In genomic region chr11:71513067-71513350, GRCm38 (mm10) we compare ENCODE assay signal across 14 mouse cellular contexts.
DNase-seq lines count a peak whose midpoint lies in the region; ATAC-seq and TF ChIP-seq lines count a peak whose summit lies in the region.
"Had no signal": no experiment of that assay in that cellular context is flagged by ENCODE, and none has a peak within 500 bp of the region (broad histone marks: within the 10 kb centered on the region; RNA-seq: fewer than 3 reads in every experiment).

No protein-coding gene starts in this region.

- no peak overlapping the region for H3K4me3 ChIP-seq in limb, embryonic 14.5 days (replicated peaks; ENCODE audit: low read length)
- H3K4me3 ChIP-seq in limb, embryonic 10.5 days, result no peak overlapping the region
- H3K4me3 ChIP-seq in kidney, adult 2 months (ENCODE audit: insufficient read depth, low read depth, low read length), result no peak overlapping the region
- H3K4me3 ChIP-seq: heart, embryonic 12.5 days; layer of hippocampus, adult 2 months; lung, embryonic 15.5 days; neural tube, embryonic 15.5 days had no signal

- H3K9ac ChIP-seq in limb, embryonic 14.5 days (ENCODE audit: low read depth, low read length, severe bottlenecking), result no peak overlapping the region
- H3K9ac ChIP-seq: heart, embryonic 12.5 days; lung, embryonic 15.5 days; neural tube, embryonic 15.5 days had no signal

- H3K27me3 ChIP-seq in limb, embryonic 14.5 days (ENCODE audit: control insufficient read depth, insufficient read depth, low read length), result no peaks in the 10 kb centered on the region
- no peaks in the 10 kb centered on the region for H3K27me3 ChIP-seq in limb, embryonic 10.5 days (ENCODE audit: low read depth, poor library complexity, severe bottlenecking)
- no peaks in the 10 kb centered on the region for H3K27me3 ChIP-seq in kidney, adult 2 months (replicated peaks; ENCODE audit: control insufficient read depth, insufficient read depth, low read length)
- H3K27me3 ChIP-seq: lung, embryonic 15.5 days; neural tube, embryonic 15.5 days had no signal

- DNase-seq in limb, embryonic 14.5 days (ENCODE audit: low spot score), result peak; percentile 2
- DNase-seq in limb, embryonic 10.5 days (ENCODE audit: low spot score), result no peak
- DNase-seq in cerebellum, adult 9-10 months, result peak; percentile 25
- peak; percentile 47 for DNase-seq in kidney, adult 2 months
- peak; percentile 27 to 36 for DNase-seq in kidney, postnatal 36 days
- no peak for DNase-seq in gastrocnemius, postnatal 25 days
- DNase-seq in embryo, embryonic 9.5 days (ENCODE audit: extremely low spot score), result no peak
- DNase-seq: gastrocnemius, postnatal 14 days; right cerebral cortex, postnatal 4 days had no signal

- TF ChIP-seq CTCF in kidney, adult 2 months (conservative IDR thresholded peaks at IDR 0.05; ENCODE audit: insufficient read depth, insufficient read length, low read depth, low read length), result no peak

- ATAC-seq in limb, embryonic 14.5 days (ENCODE audit: low FRiP score, low read depth), result no peak

- H3K27ac ChIP-seq in limb, embryonic 14.5 days (replicated peaks; ENCODE audit: low read depth, low read length), result no peak overlapping the region
- no peak overlapping the region for H3K27ac ChIP-seq in limb, embryonic 10.5 days
- peak overlapping the region; percentile 5; the same call in 1 of the 2 replicates for H3K27ac ChIP-seq in kidney, adult 2 months (ENCODE audit: insufficient read depth, low read depth, low read length)
- H3K27ac ChIP-seq: layer of hippocampus, adult 2 months; lung, embryonic 15.5 days; neural tube, embryonic 15.5 days had no signal

- 47% methylated on average over 3 of the region's 3 CpGs for WGBS in limb, embryonic 14.5 days
- 73% methylated on average over 3 of the region's 3 CpGs for WGBS in limb, embryonic 10.5 days
- WGBS in kidney, adult 2 months, result 47% methylated on average over 3 of the region's 3 CpGs

- H3K9me3 ChIP-seq in limb, embryonic 14.5 days (ENCODE audit: control insufficient read depth, low read length), result no peaks in the 10 kb centered on the region
- no peaks in the 10 kb centered on the region for H3K9me3 ChIP-seq in limb, embryonic 10.5 days (replicated peaks)
- H3K9me3 ChIP-seq: heart, embryonic 12.5 days; lung, embryonic 15.5 days; neural tube, embryonic 15.5 days had no signal

- TF ChIP-seq POLR2A in limb, embryonic 14.5 days (IDR thresholded peaks at IDR 0.05; ENCODE audit: borderline replicate concordance, extremely low read depth, insufficient read depth, insufficient read length), result no peak
- TF ChIP-seq POLR2A in kidney, adult 2 months (IDR thresholded peaks at IDR 0.05; ENCODE audit: low read depth, low read length), result no peak

- no peaks in the 10 kb centered on the region for H3K36me3 ChIP-seq in limb, embryonic 14.5 days (ENCODE audit: control insufficient read depth, insufficient read depth, low read length)
- H3K36me3 ChIP-seq in limb, embryonic 10.5 days, result no peaks in the 10 kb centered on the region
- no peaks in the 10 kb centered on the region for H3K36me3 ChIP-seq in kidney, adult 2 months (ENCODE audit: control insufficient read depth, insufficient read depth, low read length)
- H3K36me3 ChIP-seq: G1E; heart, embryonic 12.5 days; lung, embryonic 15.5 days; neural tube, embryonic 15.5 days had no signal

- H3K4me1 ChIP-seq in limb, embryonic 14.5 days (ENCODE audit: control insufficient read depth, insufficient read depth, low read length), result peaks cover 2% of the 10 kb centered on the region; the same call in 1 of the 2 replicates
- H3K4me1 ChIP-seq in limb, embryonic 10.5 days, result peaks cover 37% of the 10 kb centered on the region
- H3K4me1 ChIP-seq in kidney, adult 2 months (ENCODE audit: control insufficient read depth, insufficient read depth, low read length), result 0 out of 2 replicates have a peak, but pooled peaks cover 2% of the 10 kb centered on the region
- H3K4me1 ChIP-seq: heart, embryonic 12.5 days; lung, embryonic 15.5 days had no signal

- no peak overlapping the region for H3K4me2 ChIP-seq in limb, embryonic 14.5 days (replicated peaks; ENCODE audit: low read depth, low read length, severe bottlenecking)
- H3K4me2 ChIP-seq: heart, embryonic 12.5 days; lung, embryonic 15.5 days; neural tube, embryonic 15.5 days had no signal

Comparison
In these comparisons a context has a peak if more than half of its experiments do, and no peak if none do; other contexts are left out.
1. DNase-seq: peak in limb, embryonic 14.5 days (single experiment), cerebellum, adult 9-10 months (single experiment), kidney, adult 2 months (single experiment) and kidney, postnatal 36 days (2 of 2); none in limb, embryonic 10.5 days (single experiment), gastrocnemius, postnatal 25 days (single experiment) and embryo, embryonic 9.5 days (single experiment).